Mouse (Mus musculus) T-helper 17 cell (primary cell): ENCODE measurements at regions not wholly inside any gene's neighbourhood (a gene's known extent, or its start where the extent isn't known, plus 50 kb on each side); places are given as distances from the start of the nearest gene placed in this dataset.

Source experiments
- in situ Hi-C, 2 experiments: fragments of 300-600 bp; cut with MboI, MseI; formaldehyde crosslinking; loops; 1 replicate in 1 of 2; 2 replicates in 1 of 2; pipeline ENCODE4 v1.15.1; 2025; ENCODE audit warnings: high pct_unique_total_duplicates in 2 of 2

- in situ Hi-C loops: no loop called here
These were observed 401.3 kb downstream of the Ipmk start for GRCm38 (mm10) chr10:71748557-71749493.

GRCm38 (mm10) chr10:71753255-71753654 is 405.7 kb downstream of the Ipmk start:
- in situ Hi-C loops: no loop called here

GRCm38 (mm10) chr10:71754799-71755198 is 407.2 kb downstream of the Ipmk start:
- in situ Hi-C loops: no loop called here

- in situ Hi-C loops: no loop called here
These were observed 431.3 kb downstream of the Ipmk start for GRCm38 (mm10) chr10:71778903-71779302.

GRCm38 (mm10) chr10:71789241-71789640 is 441.7 kb downstream of the Ipmk start:
- in situ Hi-C loops: no loop called here

- in situ Hi-C loops: no loop called here
These were observed 442.4 kb downstream of the Ipmk start for GRCm38 (mm10) chr10:71789936-71790335.

GRCm38 (mm10) chr10:71798638-71799037 is 451.1 kb downstream of the Ipmk start:
- in situ Hi-C loops: no loop called here

GRCm38 (mm10) chr10:71802457-71802856 is 454.9 kb downstream of the Ipmk start:
- in situ Hi-C loops: no loop called here

- in situ Hi-C loops: no loop called here
These were observed 485.1 kb downstream of the Ipmk start for GRCm38 (mm10) chr10:71832633-71833032.

GRCm38 (mm10) chr10:71835018-71835417 is 487.5 kb downstream of the Ipmk start:
- in situ Hi-C loops: no loop called here

GRCm38 (mm10) chr10:71857089-71857488 is 509.5 kb downstream of the Ipmk start:
- in situ Hi-C loops: no loop called here

- in situ Hi-C loops: no loop called here
These were observed 510.0 kb downstream of the Ipmk start for GRCm38 (mm10) chr10:71857518-71857973.

- in situ Hi-C loops: no loop called here
These were observed 546.2 kb downstream of the Ipmk start for GRCm38 (mm10) chr10:71893726-71894125.

- in situ Hi-C loops: no loop called here
These were observed 557.5 kb downstream of the Ipmk start for GRCm38 (mm10) chr10:71905029-71905428.
